Mouse (Mus musculus): ENCODE data around the gene Pik3cg.

The Pik3cg gene

GRCm38 (mm10) chr12:32141766-32142165, 66.7 kb downstream of the Pik3cg start:
- no peak for DNase-seq

- no peak for DNase-seq
Measured at GRCm38 (mm10) chr12:32138831-32139230, 69.6 kb downstream of the Pik3cg start.

DNA sequence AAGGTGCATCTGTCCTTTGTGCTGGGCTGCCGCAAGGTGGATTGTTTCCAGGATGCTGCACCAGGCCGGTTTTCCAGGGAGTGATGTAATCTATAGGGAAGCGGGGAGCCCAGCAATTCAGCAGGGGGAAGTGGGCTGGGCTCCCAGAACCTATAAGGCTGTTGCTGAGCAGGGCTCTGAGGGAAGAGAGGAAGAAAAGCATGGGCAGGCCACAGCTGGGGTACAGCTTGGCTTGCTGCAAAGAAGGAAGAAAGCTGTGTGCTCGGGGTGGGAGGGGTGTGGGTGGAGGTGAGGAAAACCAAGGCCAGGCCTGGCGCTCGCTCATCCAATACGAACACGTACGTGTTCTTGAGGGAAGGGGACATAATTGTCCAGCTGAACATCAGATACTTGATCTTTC, 70.1 kb downstream of the Pik3cg start:
- no peak for DNase-seq

- DNase-seq, result no peak
Measured at GRCm38 (mm10) chr12:32137542-32137941, 70.9 kb downstream of the Pik3cg start.

DNA sequence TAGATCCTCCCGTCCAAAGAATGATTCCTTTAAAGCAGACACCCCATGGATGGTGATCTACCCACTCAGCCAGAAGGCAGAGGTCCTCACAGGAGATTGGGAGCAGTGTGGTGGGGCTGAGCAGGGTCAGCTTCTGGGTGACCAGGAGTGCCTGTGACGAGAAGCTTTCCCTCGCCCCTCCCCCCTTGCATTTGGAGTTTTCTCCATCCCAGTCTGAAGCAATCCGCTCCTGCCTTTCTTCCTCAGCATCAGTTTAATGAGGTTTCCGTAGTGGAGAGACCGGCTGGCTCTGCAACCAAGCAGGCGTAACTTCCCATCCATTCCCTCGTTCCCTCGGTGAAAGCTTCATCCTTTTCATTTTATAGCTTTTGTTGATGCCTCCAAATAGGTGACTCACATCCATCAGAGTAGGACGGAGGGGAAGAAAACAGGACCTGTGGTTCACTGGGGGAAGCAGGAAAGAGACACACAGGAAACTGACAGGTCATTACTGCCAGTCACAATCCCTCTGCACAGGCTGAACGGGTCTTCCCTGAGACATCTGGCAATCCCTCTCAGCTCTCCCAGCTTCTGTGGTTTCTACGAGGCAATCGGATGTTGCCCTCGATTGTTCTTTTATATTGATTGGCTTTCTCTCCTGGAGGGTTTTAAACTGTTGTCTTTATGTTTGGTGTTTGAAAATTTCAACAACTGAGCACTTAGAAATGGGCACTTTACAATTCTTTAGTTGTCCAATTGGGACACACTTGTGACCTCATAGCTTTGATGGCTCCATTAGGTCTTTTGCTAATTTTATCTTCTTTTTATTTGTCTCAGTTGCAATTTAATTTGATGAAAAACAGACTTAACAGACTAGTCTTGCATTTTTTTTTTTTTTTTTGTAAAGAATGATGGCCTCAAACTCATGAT, 80.6 kb downstream of the Pik3cg start:
- DNase-seq, result no peak

- no peak for DNase-seq
Measured at GRCm38 (mm10) chr12:32127158-32127557, 81.3 kb downstream of the Pik3cg start.

- DNase-seq, result no peak
Measured at GRCm38 (mm10) chr12:32124456-32124855, 84.0 kb downstream of the Pik3cg start.

DNA sequence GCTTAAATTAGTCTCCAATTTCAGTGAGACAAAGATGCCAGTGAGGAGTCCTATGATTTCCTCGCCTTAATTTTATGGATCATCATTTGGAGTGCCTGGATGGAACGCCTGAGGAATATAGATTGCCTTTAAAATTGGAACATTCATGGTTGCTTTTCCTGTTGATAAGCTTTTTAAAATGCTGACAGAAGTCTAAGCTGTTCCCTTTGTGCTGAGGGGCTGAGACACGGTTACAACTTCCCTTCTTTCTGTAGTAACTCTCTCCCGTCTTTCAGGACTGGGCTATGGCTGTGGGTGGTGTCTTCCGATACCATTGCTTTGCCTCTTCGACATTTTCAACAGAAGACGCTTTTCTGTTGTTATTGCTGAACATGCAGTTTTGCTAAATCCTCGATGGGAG, 84.4 kb downstream of the Pik3cg start:
- no peak for DNase-seq

DNA sequence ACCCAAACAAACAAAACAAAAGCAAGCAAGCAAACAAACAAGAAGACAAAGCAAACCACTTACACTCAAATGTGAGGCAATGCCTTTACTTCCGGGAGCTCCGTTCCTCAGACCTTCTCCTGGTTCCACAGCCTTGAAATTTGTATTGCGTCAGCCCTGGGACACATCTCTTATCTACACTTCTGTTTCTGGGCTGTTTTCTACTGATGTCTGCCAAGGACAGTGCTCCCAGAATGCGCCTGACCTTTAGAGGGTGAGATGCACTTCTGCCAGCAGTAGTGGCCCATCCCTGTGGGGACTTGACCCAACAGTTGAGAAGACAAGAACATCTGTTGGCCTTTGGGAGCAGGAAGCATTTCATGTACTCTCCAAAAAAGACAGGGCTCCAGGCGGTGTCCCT, 84.9 kb downstream of the Pik3cg start:
- DNase-seq, result no peak

Data from cerebellum, adult 9-10 months (tissue).